Mouse (Mus musculus) bone marrow, adult 2 months (tissue): Measurements from ENCODE around the gene Agpat1.

Source experiments
- CTCF ChIP-seq: fragments of 200-500 bp; IDR thresholded peaks from 2 replicates; pipeline ENCODE4 v1.5.1; 2011; ENCODE audit warnings: low read length, control low read depth; ENCODE audit not compliant: control insufficient read depth, insufficient read depth
- POLR2A ChIP-seq: fragments of 200-500 bp; IDR thresholded peaks from 2 replicates; pipeline ENCODE4 v1.6.1; 2011; ENCODE audit warnings: low read depth, mild to moderate bottlenecking, control low read depth, low read length, borderline replicate concordance; ENCODE audit not compliant: control insufficient read depth

GRCm38 (mm10) chr17:34603375-34604060, 544 bp upstream of the Agpat1 start, which contains the start of gene Rnf5:
- TF ChIP-seq POLR2A (no peak), CTCF (no peak)
